Mouse (Mus musculus) myocyte (in vitro differentiated cells): ENCODE results near the gene Sox5.

Experiments
- E2F4 ChIP-seq: IDR thresholded peaks from one replicate; pipeline ENCODE4 v1.6.1; 2011; ENCODE audit warnings: mild to moderate bottlenecking, control low read depth, moderate library complexity; ENCODE audit not compliant: insufficient read depth
- MYOD1 ChIP-seq, 3 experiments: IDR thresholded peaks; one replicate each; pipeline ENCODE4 v1.6.1; 2011; ENCODE audit warnings: control low read depth in 2 of 3, low read depth in 2 of 3, mild to moderate bottlenecking in 2 of 3, moderate library complexity in 1 of 3; ENCODE audit not compliant: insufficient read length in 2 of 3, control insufficient read depth in 1 of 3
- MYOG ChIP-seq, 3 experiments: IDR thresholded peaks; one replicate each; pipeline ENCODE4 v1.6.1; 2011; ENCODE audit warnings: control low read depth in 2 of 3, low read depth in 2 of 3, mild to moderate bottlenecking in 2 of 3; ENCODE audit not compliant: insufficient read length in 2 of 3, control insufficient read depth in 1 of 3, insufficient read depth in 1 of 3
- POLR2A ChIP-seq: IDR thresholded peaks from one replicate; pipeline ENCODE4 v1.6.1; 2011; ENCODE audit warnings: low read depth, mild to moderate bottlenecking, control low read depth, moderate library complexity; ENCODE audit not compliant: insufficient read length
- POLR2AphosphoS2 ChIP-seq: IDR thresholded peaks from one replicate; pipeline ENCODE4 v1.6.1; 2011; ENCODE audit warnings: low read depth, control low read depth; ENCODE audit not compliant: insufficient read length
- REST ChIP-seq: IDR thresholded peaks from one replicate; pipeline ENCODE4 v1.6.1; 2011; ENCODE audit warnings: mild to moderate bottlenecking, control low read depth, moderate library complexity; ENCODE audit not compliant: insufficient read depth, insufficient read length
- SRF ChIP-seq: IDR thresholded peaks from one replicate; pipeline ENCODE4 v1.6.1; 2011; ENCODE audit warnings: low read depth; ENCODE audit not compliant: control insufficient read depth, insufficient read length
- TCF12 ChIP-seq: IDR thresholded peaks from one replicate; pipeline ENCODE4 v1.6.1; 2011; ENCODE audit warnings: mild to moderate bottlenecking, control low read depth; ENCODE audit not compliant: poor library complexity, insufficient read depth, severe bottlenecking
- TCF3 ChIP-seq: IDR thresholded peaks from one replicate; pipeline ENCODE4 v1.6.1; 2011; ENCODE audit warnings: low read depth, control low read depth; ENCODE audit not compliant: insufficient read length
- USF1 ChIP-seq: IDR thresholded peaks from one replicate; pipeline ENCODE4 v1.6.1; 2011; ENCODE audit warnings: low read depth, mild to moderate bottlenecking, control low read depth, moderate library complexity

GRCm38 (mm10) chr6:144332027-144332426 lies 449.8 kb downstream of the Sox5 start:
- TF ChIP-seq SRF = no peak
- no peak for TF ChIP-seq POLR2AphosphoS2
- no peak for TF ChIP-seq POLR2A
- no peak for TF ChIP-seq TCF3
- TF ChIP-seq MYOD1 (IDR thresholded peaks at IDR 0.05; ENCODE audit: control insufficient read depth in 1 of 3, insufficient read length in 2 of 3, low read depth in 2 of 3) = no peak
- TF ChIP-seq MYOG (IDR thresholded peaks at IDR 0.05; ENCODE audit: control insufficient read depth in 1 of 3, insufficient read depth in 1 of 3, insufficient read length in 2 of 3, low read depth in 2 of 3) = no peak
- TF ChIP-seq REST = no peak
- TF ChIP-seq E2F4 = no peak
- no peak for TF ChIP-seq USF1
- no peak for TF ChIP-seq TCF12
